Mouse (Mus musculus) activated CD4-positive, CD25-positive, alpha-beta regulatory T cell, adult 4 months (primary cell): ENCODE data around the gene Ric8b. TPM values are rescaled to one million over a fixed set of nuclear protein-coding genes. Genes with fewer than 3 reads are reported as not detected.

ENCODE experiments used
- ATAC-seq: one replicate; pipeline ENCODE4 v1.8.0; 2017
- polyA plus RNA-seq, 2 experiments: library from polyadenylated mRNA; unstranded; fragments of 100-300 nt; shearing (Covaris generic); gene quantifications; one replicate each; pipeline ENCODE4 v1.2.1; 2017

Ric8b gene
- polyA plus RNA-seq, 2 experiments from 2014 or later = 5.6 to 7.4 TPM

DNA sequence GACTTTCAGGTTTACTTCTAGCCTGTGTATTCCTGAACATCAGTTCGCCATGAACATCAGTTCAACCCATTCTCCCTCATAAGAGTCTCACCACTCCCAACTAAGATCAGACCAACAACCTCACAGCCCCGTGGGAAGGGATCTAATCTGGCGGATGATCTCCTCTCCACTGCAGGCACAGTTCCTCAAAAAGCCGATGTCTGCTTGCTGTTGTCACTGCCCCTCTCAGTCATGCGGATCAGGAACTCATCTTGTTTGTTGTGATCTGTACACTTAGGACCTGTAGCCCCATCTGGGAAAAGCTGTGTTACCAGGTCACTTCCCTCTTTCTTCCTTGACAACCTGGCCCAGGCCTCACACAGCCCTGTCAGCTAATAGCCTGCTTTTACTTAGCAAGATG lies 45.7 kb downstream of the Ric8b start:
- no peak for ATAC-seq

GRCm38 (mm10) chr10:84963726-84964125 lies 46.3 kb downstream of the Ric8b start:
- no peak for ATAC-seq

DNA sequence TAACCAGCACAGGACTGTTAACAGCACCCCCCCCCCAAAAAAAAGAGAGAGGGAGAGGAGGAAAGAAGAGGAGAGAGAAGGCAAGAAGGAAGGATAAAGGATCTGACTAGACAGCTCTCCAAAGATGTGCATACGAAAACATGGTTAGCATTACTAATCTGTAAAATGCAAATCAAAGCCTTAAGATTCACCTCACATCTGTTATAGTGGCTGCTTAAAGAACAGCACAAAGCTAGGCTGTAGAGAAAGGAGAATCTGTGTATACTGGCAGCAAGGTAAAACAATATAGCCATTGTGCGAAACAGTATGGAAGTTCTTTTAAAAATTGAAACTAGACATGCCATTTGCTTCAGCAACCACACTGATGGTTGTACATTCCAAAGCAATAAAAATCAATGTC lies 49.1 kb downstream of the Ric8b start:
- no peak for ATAC-seq

DNA sequence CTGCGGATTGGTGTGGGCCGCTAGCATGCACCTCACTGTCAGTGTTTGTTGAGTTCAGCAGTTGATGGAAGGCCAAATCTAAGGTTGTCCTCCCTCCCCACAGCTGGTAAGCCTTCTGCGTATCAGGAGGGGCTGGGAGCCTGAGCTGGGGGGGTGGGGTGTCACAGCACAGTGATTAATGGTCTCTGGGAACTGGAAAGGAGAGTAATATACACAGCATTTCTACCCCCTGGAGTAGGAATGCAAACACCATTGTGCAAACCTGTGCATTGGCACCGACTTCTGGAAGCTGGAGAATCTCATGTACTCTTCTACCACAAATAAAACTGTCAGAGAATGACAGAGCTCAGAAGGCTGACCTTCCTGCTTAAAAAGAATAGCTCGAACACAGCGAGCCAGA lies 50.2 kb downstream of the Ric8b start:
- ATAC-seq = no peak

- ATAC-seq = no peak
Measured at GRCm38 (mm10) chr10:84968852-84969704, 51.7 kb downstream of the Ric8b start.

GRCm38 (mm10) chr10:84975264-84975663 lies 57.8 kb downstream of the Ric8b start:
- ATAC-seq = no peak

DNA sequence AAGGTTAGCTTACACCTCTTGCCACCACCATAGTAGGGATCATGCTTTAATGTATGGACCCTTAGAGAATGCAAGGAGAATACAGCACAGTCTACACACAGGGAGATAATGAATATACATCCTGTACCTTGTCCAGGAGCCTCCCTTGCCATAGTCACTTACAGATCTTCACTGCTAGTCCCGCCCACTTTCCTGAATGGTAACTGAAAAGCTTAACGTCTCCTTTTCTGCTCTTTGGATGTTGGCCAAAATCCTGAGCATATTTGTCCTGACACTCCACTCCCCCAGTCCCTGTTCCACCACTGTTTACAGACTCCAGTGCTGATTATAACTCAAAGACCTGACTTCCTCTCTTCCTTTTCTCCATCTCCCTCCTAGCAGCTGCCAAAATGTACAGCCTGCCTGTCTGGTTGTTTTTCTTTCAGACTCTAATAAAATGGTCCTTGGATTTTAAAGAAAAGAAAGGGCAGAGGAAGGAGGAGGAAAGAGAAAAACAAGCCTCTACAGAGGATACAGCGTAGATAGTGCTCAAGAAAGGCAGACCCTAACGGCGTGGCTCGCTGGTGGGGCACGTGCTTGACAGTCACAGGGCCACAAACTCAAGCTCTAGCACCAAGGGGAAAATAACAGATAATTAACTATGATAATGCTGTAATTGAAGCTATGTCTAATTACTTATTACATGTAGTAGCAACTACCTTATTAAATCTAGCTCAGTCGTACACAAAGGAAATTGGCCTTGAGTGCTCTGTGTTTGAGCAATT lies 59.4 kb downstream of the Ric8b start:
- ATAC-seq = no peak

- ATAC-seq = no peak
Measured at GRCm38 (mm10) chr10:84980291-84980690, 62.9 kb downstream of the Ric8b start.

- no peak for ATAC-seq
Measured at GRCm38 (mm10) chr10:84981441-84981840, 64.0 kb downstream of the Ric8b start.

DNA sequence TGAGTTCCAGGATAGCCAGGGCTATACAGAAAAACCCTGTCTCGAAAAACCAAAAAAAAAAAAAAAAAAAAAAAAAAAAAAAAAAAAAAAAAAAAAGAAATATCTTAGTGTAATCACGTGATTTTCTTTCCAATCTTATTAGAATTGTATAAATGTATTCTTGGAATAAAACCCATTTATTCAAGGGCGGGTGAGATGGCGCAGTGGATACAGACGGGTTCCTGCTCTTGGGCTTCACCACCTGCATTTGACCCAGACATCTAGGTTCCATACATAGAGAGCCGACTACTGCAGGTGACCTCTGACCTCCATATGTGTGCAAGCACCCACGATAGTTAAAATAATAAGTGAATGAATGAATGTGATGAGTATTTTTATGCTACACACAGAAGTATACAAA lies 65.3 kb downstream of the Ric8b start:
- ATAC-seq = no peak

- no peak for ATAC-seq
Measured at GRCm38 (mm10) chr10:84985956-84986355, 68.5 kb downstream of the Ric8b start.

- no peak for ATAC-seq
Measured at GRCm38 (mm10) chr10:84987666-84988065, 70.2 kb downstream of the Ric8b start.

DNA sequence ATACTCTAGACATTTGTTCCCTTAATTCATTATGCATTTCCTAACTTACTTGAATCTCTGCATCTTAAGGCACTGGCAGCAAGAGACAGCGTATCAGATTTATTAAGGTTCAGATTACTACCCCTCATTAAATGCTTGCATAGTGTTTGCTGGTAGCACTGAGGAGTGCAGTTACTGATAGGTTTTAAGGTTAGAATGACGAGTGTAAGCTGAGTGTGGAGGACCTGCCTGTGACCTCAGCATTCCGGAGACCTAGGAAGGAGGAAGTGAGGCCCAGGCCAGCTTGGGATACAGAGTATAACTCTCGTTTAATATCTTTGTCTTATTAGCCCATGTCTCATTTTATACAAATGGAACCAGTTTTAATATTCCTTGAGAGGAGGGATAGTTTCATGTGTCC lies 71.2 kb downstream of the Ric8b start:
- ATAC-seq = no peak

DNA sequence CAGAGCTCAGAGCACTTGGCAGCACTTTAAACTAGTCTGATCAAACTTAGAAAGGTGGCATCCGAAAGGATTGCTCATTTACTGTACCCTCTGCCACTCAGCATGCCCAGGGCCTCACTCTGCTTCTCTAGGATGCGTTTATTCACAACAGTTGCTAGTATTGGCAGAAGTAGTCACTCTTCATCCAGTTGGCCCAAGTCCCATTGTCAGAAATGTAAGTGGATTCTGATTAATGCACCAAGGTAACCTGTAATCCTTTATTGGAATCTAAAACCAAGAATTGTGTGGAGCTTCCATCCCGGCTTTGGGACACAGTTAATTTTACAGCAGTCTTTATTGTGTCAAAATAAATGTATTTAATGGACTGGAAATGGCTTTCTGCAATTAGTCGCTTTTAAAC lies 76.9 kb downstream of the Ric8b start:
- no peak for ATAC-seq

GRCm38 (mm10) chr10:84994971-84995370 lies 77.6 kb downstream of the Ric8b start:
- ATAC-seq = no peak

GRCm38 (mm10) chr10:84996366-84996765 lies 79.0 kb downstream of the Ric8b start:
- ATAC-seq = no peak

DNA sequence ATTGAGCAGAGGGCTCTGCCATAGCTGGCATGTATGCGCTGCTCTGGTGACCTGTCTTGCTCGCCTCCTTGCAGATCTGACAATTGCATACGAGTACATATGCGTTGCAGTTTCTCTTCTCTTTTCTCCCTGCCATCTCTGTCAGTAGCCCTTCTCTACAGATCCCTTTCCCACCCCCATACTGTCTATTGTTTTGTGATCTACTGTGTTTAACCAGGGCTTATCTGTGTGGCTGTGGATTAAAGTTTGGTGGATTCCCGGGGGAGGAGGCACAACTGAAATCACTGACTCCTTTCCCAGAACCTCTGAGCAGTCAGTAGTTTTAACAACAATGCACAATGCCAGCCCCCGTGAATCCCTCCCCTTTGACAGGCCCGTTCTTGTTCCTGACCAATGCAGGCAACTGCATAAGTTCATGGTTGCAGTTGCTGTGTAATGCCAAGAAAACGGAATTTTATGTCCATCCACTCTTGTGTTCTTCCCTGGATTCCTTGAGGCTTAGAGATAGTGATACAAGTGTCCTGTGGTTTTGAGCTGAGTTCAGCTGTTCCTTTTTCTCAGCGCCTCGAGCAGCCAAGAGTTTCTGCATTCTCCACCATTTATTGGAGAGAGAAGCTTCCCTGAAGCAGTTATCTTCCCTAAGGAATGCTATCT lies 80.3 kb downstream of the Ric8b start:
- no peak for ATAC-seq

GRCm38 (mm10) chr10:84998225-84998579 lies 80.8 kb downstream of the Ric8b start:
- no peak for ATAC-seq

DNA sequence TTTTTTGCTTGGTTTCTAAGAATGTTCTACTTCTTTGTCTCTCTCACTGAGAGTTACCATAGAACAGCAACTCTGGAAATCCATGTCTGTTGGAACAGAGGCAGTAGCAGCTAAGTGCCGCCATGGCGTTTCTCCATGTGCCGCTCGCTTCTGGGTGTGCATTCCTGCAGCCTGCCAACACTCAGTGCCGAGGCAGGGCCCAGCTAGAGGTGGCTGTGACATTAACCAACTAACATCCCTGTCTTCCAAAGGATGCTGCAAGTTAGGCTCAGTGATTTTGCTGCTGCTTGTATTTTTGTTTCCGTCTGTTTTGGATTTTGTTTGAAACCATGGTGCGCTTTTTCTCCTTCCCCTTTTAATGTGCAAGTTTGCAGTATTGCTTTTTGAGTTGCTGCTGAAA lies 84.5 kb downstream of the Ric8b start:
- no peak for ATAC-seq

GRCm38 (mm10) chr10:85003190-85004026 lies 86.0 kb downstream of the Ric8b start:
- ATAC-seq = no peak

DNA sequence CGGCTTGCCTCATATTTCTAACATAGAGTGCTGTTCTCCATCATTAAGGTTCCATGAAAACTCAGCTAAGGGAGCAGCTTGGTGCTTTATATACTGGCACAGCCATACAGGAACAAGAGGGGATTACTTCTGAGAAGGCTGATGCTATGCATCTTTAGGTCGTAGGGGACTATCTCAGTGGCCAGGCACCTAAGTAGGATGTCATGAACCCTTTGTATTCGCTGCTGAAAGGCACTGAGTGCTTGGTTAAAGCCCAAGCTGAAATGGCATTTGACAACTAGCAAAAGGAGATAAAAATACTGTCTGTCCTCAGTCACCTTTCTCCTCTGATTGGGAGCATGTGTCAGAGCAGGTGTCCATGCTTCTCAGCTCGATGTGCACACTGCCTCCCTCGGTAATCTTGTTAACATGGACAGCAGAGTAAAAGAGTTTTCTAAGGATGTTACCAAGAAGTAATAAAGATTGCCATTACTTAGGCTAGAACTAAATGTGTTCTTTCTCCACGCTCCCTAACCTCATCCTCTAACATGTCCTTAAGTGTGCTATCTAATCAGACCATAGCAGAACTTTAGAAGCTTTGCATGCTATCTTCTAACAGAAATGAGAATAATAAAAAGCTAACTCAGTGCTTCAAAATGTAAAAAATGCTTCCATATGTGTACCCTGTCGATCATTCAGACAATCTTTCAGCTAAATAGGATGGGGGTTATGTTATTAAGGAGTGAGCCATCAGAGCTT lies 89.3 kb downstream of the Ric8b start:
- ATAC-seq = no peak
